Mouse (Mus musculus): ENCODE data around the gene Ube2q2.
"Not testable (repeated sequence)": the region's sequence is repeated elsewhere in the genome, so short reads cannot be mapped to it uniquely, and the experiment has no call there.

Ube2q2 gene

GRCm38 (mm10) chr9:55148854-55149498, at the start of gene Ube2q2:
TSS of gene Ube2q2 (plus strand) at chr9:55148854.
- DNase-seq (ENCODE audit: low spot score in 2 of 2): peak; percentile 36 to 77

- DNase-seq (ENCODE audit: low spot score in 2 of 2): no peak
Measured at GRCm38 (mm10) chr9:55101117-55101516, 47.5 kb upstream of the Ube2q2 start.

GRCm38 (mm10) chr9:55102186-55102835, 46.3 kb upstream of the Ube2q2 start:
- DNase-seq (ENCODE audit: low spot score in 2 of 2): no peak

GRCm38 (mm10) chr9:55102931-55103630, 45.6 kb upstream of the Ube2q2 start:
- no peak for DNase-seq (ENCODE audit: low spot score in 2 of 2)

- DNase-seq (ENCODE audit: low spot score in 2 of 2): peak; percentile 58 to 80
Measured at GRCm38 (mm10) chr9:55110059-55110834, 38.4 kb upstream of the Ube2q2 start.

GRCm38 (mm10) chr9:55110835-55111217, 37.8 kb upstream of the Ube2q2 start:
- DNase-seq (ENCODE audit: low spot score in 2 of 2): not testable (repeated sequence)

GRCm38 (mm10) chr9:55114752-55115151, 33.9 kb upstream of the Ube2q2 start:
- no peak for DNase-seq (ENCODE audit: low spot score in 2 of 2)

GRCm38 (mm10) chr9:55117293-55118055, 31.2 kb upstream of the Ube2q2 start:
- no peak for DNase-seq (ENCODE audit: low spot score in 2 of 2)

- no peak for DNase-seq (ENCODE audit: low spot score in 2 of 2)
Measured at GRCm38 (mm10) chr9:55122586-55122985, 26.1 kb upstream of the Ube2q2 start.

- DNase-seq (ENCODE audit: low spot score in 2 of 2): no peak
Measured at GRCm38 (mm10) chr9:55125735-55126134, 22.9 kb upstream of the Ube2q2 start.

GRCm38 (mm10) chr9:55126295-55126694, 22.4 kb upstream of the Ube2q2 start:
- no peak for DNase-seq (ENCODE audit: low spot score in 2 of 2)

- DNase-seq (ENCODE audit: low spot score in 2 of 2): no peak
Measured at GRCm38 (mm10) chr9:55131851-55132250, 16.8 kb upstream of the Ube2q2 start.

- DNase-seq (ENCODE audit: low spot score in 2 of 2): no peak
Measured at GRCm38 (mm10) chr9:55136576-55136975, 12.1 kb upstream of the Ube2q2 start.

- no peak for DNase-seq (ENCODE audit: low spot score in 2 of 2)
Measured at GRCm38 (mm10) chr9:55137112-55137511, 11.5 kb upstream of the Ube2q2 start.

- DNase-seq (ENCODE audit: low spot score in 2 of 2): no peak
Measured at GRCm38 (mm10) chr9:55139958-55140357, 8.7 kb upstream of the Ube2q2 start.

- peak; percentile 20 to 44 for DNase-seq (ENCODE audit: low spot score in 2 of 2)
Measured at GRCm38 (mm10) chr9:55149499-55150278, 1.0 kb downstream of the Ube2q2 start.

GRCm38 (mm10) chr9:55150279-55150726, 1.6 kb downstream of the Ube2q2 start:
- peak in 1 of 2 experiments; percentile 11 for DNase-seq (ENCODE audit: low spot score in 2 of 2)

- no peak for DNase-seq (ENCODE audit: low spot score in 2 of 2)
Measured at GRCm38 (mm10) chr9:55151096-55151495, 2.4 kb downstream of the Ube2q2 start.

GRCm38 (mm10) chr9:55152935-55153334, 4.3 kb downstream of the Ube2q2 start:
- DNase-seq (ENCODE audit: low spot score in 2 of 2): no peak

GRCm38 (mm10) chr9:55170655-55171412, 22.2 kb downstream of the Ube2q2 start:
- DNase-seq (ENCODE audit: low spot score in 2 of 2): no peak
